Mouse (Mus musculus): ENCODE data around the gene Tmc3.

Tmc3 gene

DNA sequence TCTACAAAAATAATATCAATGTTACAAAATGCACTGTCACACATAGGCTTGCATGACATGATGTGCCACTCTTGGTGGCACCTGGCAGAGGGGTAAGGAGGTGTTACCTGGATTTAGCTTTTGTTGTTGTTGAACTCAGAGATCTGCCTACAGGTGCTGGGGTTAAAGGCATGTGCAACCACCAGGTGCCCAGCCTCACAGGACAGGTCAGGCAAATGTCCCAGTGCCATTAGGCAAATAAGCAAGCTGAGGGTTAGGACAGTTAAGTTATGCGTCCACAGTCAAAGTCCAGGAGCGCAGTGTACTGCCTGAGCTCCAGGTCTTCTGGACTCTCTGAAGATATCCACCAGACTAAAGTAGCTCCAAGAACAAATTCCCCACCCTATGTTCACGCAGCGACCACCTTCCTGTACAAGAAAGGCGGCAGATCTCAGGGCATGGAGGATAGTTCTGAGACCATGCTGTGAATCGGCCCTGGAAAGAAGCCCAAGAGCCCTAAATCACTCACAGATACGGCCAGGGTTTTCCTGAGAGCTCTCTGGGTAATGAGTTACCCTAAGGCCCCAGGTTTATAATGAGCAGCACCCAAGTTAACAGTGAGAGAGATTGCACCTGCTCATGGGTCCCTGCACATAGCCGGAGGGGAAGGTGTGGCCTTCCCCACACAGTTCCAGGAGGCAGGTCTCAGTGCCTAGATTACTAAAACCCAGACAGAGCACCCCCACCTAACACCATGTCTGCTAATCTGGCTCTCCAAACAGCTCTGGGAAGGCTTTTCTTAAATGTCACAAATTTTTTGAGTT is 53.3 kb downstream of the Tmc3 start:
- DNase-seq (ENCODE audit: low spot score in 2 of 2) = no peak

DNA sequence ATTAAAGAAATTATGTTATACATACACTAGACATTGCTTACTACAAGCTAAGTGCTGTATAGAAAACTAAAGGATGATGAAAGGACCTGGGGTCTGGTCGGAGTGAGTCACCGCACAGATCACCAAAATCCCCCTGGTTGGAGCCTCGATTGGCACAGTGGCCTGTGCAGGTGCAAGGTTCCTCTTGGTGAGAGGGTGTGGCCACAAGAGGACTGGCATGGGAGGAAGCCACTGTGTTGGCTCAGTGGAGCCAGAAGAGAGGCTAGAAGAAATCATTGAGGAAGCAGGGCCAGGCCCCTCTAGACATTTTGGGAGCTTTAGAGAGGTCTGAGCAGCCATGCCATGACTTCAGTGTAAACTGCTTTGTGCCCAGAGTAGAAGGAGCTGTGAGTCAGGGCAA is 54.4 kb downstream of the Tmc3 start:
- DNase-seq (ENCODE audit: low spot score in 2 of 2) = no peak

DNA sequence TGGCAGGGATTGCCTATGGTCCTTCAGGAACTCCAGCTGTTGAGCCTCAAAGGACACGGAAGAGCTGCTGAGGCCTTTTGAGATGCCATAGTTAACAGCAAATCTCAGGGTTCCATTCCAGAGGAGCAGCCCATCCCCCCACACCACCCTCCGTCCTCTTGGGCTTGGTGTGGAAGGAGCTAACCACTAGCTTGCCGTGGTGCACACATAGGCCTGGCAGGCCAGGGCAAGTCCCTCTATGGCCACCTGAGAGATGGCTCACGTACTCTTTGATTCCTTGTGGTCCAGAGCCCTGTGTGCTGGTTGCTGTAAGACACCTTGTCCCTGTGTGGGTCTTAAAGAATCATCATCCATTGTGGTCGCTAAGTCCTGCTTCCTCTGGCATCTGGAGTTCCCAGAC is 55.9 kb downstream of the Tmc3 start:
- DNase-seq (ENCODE audit: low spot score in 2 of 2) = no peak

DNA sequence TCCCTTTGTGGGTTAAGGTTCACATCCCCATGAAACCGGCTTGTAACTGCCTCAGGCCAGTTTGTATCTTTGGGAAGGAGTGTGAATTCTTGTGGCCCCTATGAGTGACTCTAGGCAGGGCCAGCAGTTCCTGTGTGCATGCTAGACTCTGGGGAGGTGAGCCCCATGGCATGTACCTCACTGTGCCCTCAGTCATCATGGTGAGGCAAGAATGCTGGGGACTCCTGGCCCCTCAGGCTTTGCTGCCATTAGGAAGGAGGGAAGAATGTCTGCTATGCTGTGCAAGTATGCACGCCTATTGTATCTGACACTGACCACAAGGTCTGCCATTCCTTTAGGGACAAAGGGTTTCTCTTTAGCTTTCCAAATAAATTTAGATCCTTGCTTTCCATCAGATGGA is 56.4 kb downstream of the Tmc3 start:
- no peak for DNase-seq (ENCODE audit: low spot score in 2 of 2)

DNA sequence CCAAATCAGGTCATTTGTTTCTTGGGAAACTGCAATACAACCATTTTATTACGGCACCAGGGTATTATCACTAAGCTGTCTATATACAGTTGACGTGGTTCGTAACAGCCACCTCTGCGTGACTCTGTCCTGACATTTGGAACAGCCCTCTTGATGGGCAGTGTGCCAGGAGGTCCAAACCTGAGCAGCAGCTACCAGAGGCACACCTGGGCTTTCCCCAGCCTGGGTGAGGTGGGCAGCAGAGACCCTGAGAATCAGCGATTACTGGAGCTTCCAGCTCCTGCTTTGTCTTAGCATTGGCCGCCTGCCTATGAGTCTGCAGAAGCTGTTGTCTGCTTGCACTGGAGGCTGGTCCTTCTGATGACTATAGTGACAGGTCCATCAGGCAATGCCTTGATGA is 58.9 kb downstream of the Tmc3 start:
- DNase-seq (ENCODE audit: low spot score in 2 of 2) = no peak

DNA sequence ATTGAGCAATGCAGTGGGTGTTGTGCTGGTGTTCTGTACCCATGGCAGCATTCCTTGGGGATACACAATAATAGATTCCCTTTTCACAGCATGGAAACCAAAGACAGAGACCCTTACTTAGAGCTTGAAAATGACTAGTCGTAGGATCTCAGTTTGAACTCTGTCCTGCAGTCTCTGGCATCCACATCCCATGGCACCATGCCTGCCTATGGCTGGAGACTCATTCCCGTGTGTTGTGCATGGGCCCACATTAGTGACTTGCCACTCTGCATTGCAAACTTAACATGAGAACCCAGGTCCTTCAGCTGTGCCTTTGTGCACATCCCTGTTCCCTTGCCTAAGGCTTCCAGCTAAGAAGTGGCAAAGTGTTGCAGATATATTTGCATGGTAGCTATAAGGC is 60.0 kb downstream of the Tmc3 start:
- no peak for DNase-seq (ENCODE audit: low spot score in 2 of 2)

DNA sequence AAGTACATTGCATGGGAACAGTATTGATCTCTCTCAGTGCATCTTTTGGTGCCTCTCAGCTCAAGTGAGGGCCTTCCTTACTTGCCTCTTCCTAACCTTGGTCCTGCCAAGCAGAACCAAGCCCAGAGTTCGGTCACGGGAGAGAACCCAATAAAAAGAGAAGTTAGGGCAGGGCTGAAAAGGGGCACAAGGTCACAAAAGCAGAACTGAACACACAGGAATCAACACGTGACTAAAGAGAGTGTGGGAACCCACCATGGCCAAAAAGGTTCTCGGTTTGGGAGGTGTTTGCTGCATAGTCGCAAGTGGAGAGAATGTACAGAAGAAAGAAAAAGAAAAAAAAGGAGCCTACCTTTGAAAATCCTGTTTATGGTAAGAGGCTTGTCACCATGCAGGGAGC is 60.7 kb downstream of the Tmc3 start:
- no peak for DNase-seq (ENCODE audit: low spot score in 2 of 2)

DNA sequence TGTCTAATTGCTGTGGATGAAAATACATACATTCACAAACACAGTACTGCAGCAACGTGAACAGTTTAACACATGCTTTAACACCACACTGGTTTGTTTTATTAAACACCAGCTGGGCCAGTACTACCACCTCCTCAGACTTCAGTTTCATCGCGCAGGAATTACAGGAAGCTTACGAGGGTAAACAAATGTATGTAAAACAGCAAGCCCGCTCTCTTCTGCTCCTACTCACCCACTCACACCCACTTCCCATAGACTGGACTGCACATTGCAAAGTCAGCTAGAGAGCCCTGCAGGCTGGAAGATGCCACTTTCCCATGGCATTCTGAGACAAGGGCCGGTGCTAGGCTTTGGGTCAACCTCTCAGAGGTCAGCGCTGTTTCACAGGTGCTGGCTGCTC is 64.1 kb downstream of the Tmc3 start:
- DNase-seq (ENCODE audit: low spot score in 2 of 2) = no peak

DNA sequence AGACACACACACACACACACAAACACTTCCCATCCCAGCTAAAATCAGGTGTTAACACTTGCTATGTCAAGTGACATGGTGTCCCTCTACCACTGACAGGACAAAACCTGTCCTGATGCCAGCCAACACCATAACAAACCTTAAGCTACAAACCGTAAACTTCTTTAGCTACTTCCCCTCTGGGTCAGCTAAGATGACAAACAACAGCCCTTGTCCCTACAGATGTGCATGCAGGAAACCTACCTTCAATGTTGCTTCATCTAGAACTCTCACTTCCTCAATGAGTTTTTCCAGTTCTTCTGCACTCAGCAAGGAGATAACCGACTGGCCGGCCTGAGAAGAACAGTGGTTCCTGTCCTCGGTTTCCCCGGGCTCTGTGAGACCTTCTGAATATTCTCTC is 65.9 kb downstream of the Tmc3 start:
- no peak for DNase-seq (ENCODE audit: low spot score in 2 of 2)

DNA sequence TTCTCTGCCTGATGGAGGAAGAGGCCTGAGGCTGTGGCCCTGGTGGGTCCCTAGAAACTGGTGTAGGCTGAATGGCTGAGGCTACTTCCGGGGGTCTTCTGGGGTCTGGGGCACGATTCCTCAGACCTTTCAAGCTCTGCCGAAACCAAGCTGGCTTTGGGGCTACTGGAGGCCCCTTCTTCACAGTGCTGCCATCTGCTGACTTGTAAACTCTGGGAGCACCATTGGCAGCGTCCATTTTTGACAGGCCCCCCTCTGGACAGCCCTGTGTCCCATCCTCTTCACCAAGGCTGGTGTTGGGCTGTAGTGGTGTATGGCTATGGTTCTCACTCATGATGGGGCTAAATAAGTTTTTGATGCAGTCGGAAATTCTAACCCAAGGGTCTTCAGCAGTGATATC is 67.8 kb downstream of the Tmc3 start:
- DNase-seq (ENCODE audit: low spot score in 2 of 2) = no peak

DNA sequence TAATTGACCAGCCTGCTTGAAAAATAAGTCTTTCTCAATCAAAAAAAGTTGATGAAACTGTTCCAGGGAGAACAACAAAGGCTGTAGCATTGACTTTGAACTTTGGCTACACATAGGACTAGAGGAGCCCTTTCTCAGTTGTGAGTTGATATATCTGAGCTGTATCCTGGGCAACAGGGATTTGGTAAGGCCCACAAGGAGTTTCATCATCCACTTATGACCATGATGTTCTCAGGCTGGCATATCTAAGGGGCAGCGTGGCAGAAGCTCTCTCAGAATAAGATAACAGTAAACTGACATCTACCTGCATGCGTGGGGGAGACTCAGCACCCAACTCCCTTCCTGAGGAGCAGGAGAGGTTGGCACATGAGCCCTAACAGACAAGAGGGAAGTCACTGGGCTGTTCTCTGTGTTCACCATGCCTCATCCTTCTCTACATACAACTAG is 68.9 kb downstream of the Tmc3 start:
- no peak for DNase-seq (ENCODE audit: low spot score in 2 of 2)

DNA sequence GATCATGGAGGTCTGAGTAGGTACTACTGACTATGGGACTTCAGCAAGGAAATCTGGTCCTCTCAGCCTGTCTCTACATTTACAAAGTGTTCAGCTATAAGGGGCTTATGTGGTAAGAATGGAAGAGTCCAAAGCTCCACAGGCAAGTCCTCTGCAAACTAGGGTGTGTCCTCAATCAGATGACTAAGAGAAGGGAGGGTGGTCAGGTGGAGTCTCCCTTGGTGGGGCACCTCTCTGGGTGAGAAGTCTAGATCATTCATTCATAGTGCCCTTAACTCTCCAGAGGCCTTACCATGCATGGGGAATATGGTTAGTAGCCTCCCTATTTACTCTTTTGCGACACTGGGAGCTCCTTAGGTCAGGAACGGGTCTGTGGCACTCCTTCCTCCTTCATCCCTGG is 69.5 kb downstream of the Tmc3 start:
- DNase-seq (ENCODE audit: low spot score in 2 of 2) = no peak

DNA sequence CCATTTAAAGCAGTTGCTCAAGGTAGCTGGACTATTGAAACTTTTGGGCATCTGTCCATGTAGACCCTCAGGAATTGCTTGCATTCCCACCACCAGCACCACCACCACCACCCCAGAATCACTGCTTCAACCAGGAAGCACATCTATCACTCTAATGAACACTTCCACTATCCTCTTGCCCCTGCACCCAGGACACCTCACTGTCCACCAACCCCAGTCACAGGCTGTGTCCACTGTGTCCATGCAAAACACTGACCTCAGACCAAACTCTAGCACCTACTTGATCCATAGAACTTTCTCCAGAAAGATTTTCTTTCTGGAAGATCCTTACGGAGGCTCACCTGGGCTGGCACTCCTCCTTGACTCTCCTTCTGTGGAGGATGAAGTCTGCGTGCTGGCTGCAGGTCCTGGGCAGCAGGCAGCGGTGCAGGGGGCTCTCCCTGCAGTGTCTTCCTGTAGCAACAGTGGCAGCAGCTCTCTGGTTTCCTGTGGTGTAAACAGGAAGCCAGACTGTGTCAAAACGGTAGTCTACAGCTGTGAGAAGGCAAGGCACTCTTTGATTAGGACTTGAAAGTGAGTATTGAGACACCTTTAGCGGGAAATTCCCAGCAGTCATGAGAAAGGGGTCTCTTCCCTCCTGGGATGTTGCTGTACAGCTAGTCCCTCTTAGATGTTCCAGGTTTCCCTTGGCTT is 70.4 kb downstream of the Tmc3 start:
- no peak for DNase-seq (ENCODE audit: low spot score in 2 of 2)

DNA sequence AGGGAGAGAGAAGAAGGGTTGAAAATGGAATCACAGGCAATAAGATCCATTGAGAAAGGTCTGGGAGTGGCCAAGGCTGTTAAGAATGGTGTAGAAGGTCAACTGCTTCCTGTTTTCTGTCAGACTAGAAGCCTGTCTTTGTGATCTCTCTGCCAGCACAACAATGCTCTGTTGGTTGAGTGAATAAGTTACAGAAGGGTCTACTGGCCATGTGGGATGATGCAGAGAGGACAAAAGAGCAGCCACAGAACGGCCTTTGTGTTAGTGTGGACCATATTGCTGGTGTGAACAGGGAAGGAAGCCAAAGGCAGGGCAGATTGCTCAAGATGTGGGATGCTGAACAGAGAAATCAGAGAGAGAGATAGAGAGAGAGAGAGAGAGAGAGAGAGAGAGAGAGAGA is 74.0 kb downstream of the Tmc3 start:
- DNase-seq (ENCODE audit: low spot score in 2 of 2) = no peak

DNA sequence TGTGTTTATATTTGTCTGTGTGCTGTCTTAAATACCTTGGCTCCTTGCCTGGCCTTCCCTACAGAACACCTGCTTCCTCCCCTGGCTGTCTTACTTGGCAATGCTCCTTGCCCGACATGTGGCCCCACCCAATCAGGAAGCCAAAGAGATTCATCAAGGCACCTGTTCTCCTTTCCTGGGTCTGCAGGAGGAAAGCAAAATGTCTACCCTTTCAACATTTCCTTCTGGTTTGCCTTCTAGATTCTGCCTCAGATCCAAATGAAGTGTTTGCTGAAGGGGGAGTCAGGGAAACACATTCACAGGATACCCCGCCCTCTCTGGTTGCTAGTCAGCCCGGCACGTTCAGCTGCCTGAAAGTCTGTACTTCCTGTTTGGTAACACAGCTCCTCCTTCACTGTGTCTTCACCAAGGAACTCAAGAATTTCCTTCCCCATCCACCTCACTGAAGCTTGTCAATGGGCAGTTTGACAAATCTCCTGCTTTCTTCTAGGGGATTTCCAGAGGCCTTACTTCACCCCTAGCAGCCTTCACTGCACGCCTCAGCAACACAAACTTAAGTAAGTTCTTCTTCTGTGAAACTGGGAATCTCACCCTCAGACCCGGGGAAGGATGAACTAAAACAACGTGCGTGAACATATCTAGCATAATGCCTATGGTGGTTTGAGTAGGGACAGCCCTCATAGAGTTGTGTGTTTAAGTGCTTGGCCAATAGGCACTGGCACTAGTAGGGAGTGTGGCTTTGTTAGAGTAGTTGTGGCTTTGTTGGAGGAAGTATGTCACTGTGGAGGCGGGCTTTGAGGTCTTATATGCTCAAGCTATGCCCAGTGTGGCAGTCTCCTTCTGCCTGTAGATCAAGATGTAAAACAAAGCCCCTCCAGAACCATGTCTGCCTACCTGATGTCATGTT is 74.7 kb downstream of the Tmc3 start:
- DNase-seq (ENCODE audit: low spot score in 2 of 2) = no peak

DNA sequence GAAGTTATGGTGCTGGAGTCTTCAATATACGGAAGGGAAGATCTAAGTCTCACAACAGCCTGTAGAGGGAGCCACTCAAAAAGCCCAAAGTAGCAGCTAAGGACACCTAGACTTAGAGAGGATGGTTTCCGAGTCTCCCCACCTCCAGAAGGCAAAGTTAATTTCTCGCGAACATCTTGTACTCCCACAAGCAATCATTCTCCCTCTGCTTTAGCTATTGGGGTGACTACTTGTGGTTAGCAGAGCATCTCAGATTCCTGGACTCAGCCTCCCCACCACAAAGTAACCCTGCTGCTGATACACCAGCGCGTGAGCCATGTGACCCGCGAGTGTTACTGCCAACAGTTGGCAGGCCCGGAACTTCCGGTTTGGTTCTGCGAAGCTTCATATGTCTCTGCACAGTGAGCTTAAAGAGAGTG is 75.6 kb downstream of the Tmc3 start:
- DNase-seq (ENCODE audit: low spot score in 2 of 2) = no peak

DNA sequence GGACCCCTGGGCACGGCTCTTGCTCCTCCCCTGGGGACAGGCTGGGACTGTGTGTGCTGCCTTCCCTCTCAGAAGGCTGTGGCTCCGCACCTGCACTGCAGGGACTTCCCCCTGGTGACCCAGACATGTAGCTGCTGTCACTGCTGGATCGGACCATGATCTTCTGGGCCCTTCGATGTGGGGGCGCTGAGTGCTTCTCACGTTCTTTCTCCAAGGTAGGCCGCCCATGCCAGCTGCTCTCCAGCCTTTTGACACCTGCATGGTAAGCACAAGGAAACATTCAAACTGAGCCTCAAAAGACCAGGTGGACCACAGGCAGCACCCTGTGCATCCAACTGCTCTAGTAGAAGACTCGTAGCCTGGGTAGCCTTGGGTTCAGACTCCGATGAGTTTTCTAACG is 76.3 kb downstream of the Tmc3 start:
- no peak for DNase-seq (ENCODE audit: low spot score in 2 of 2)

DNA sequence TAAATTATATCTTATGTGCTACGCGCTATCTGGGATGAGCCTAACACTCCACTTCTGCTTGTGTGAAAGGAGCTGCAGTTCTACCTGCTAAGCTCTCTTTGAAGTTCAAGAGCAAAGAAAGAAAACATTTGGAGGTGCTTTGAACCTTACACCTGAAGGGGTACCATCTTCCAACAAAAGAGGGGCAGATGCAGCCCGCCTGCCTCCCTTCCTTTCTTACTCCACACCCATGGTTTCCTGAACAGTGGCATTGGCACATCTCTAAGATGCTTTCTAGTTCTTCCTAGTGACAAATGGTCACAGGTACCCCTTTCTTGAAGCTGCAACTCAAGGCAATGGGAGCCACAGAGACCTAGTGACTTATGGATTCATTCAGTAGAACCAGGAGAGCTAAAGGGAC is 77.0 kb downstream of the Tmc3 start:
- no peak for DNase-seq (ENCODE audit: low spot score in 2 of 2)

DNA sequence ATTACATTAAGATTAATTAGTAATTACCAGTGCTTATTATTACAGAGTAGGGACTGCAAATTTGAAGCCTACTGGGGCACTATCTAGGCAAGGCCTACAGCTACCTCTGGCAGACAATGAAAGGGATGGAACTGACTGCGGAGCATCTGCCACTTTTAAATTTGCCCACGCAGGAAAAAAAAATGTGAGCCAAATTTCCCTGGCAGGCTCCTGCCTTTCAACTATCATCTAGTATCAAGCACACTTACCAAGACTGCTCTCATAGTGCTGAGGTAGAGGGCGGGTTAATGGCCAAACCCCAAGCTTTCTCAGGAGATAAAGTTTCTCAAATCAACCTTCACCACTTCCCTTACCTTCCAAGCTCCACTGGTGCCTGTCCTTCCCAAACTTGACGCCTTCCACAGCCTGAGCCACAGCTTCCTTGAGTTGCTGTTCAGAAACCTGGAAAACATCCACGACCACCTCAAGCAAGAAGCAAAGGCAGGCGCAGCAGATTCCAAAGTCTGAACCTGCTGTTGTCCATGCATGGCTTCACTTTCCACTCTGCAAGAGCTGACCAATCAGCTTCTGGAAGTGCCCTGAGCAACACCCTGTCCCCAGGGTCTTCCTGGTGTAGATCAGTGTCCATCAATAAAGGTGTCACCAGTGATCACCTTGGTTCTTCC is 78.1 kb downstream of the Tmc3 start:
- no peak for DNase-seq (ENCODE audit: low spot score in 2 of 2)

DNA sequence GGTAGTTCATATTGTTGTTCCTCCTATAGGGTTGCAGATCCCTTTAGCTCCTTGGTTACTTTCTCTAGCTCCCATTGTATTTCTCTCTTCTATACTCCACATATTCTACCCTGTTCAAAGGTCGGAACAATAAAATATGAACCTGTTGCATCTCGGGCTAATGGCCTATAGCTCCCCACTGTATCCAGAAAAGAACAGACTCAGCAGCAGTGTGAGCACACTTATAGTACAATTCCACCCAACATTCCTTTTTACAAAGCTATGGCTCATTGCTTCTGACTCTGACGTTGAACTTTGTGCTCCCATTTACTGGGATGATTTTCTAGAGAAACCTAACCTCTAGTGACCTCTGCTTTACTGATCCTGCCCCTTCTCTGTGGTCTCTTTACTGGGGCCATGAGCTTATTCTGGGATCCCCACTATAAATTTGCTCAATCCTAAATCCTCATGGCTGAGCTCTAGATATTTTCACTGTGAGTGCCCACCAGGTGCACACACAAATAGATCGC is 81.4 kb downstream of the Tmc3 start:
- DNase-seq (ENCODE audit: low spot score in 2 of 2) = no peak

DNA sequence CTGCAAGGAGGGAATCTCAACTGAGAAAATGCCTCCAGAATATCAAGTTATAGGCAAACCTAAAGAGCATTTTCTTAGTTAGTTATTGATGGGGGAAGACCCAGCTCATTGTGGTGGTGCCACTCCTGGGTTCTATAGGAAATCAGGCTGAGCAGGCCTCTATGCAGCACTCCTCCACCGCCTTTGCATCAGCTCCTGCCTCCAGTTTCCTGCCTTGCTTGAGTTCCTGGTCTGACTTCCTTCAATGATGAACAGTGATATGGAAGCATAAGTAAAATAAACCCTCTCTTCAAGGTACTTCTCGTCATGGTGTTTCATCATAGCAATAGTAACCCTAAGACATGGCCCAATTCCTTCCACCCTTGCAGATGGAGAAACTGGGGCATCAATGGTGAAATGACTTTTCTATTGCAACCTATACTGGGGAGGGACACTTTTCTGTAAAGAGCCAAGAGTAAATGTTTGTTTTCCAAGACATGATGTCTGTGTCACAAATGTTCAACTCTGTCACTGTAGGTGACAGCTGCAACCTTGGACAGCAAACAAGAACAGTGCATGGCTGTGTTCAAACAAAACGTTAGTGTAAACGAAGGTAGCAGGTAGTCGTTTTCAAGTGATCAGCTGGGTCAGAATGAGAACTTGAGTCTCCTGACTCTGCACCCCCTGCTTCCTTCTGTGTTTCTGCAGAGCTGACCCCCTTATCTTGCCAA is 83.4 kb downstream of the Tmc3 start:
- DNase-seq (ENCODE audit: low spot score in 2 of 2) = no peak
